Mouse (Mus musculus) embryonic facial prominence, embryonic 12.5 days (tissue): ENCODE data around the gene Ccnt2. TPM values are rescaled to one million over a fixed set of nuclear protein-coding genes. Genes with fewer than 3 reads are reported as not detected.

ENCODE experiments used
- ATAC-seq: fragments of 200-750 bp; cut with Nextera tagmentation; 2 replicates; pipeline ENCODE4 v1.8.0; 2017; ENCODE audit not compliant: insufficient number of reproducible peaks, insufficient read depth, low FRiP score, low TSS enrichment
- H3K27ac ChIP-seq: fragments of 300-500 bp; sonication (generic); 2 replicates; pipeline ENCODE4 v1.5.1; 2016; ENCODE audit warnings: mild to moderate bottlenecking
- H3K27me3 ChIP-seq: fragments of 300-500 bp; sonication (generic); 2 replicates; pipeline ENCODE4 v1.6.1; 2016; ENCODE audit warnings: mild to moderate bottlenecking, moderate library complexity
- H3K36me3 ChIP-seq: fragments of 300-500 bp; sonication (generic); 2 replicates; pipeline ENCODE4 v1.6.1; 2016; ENCODE audit warnings: mild to moderate bottlenecking
- H3K4me1 ChIP-seq: fragments of 300-500 bp; sonication (generic); 2 replicates; pipeline ENCODE4 v1.6.1; 2016
- H3K4me2 ChIP-seq: fragments of 300-500 bp; sonication (generic); replicated peaks from 2 replicates; pipeline ENCODE4 v1.6.1; 2016; ENCODE audit warnings: mild to moderate bottlenecking, moderate library complexity
- H3K4me3 ChIP-seq: fragments of 300-500 bp; sonication (generic); 2 replicates; pipeline ENCODE4 v1.5.1; 2016; ENCODE audit warnings: mild to moderate bottlenecking
- H3K9ac ChIP-seq: fragments of 300-500 bp; sonication (generic); 2 replicates; pipeline ENCODE4 v1.6.1; 2016; ENCODE audit warnings: mild to moderate bottlenecking, moderate library complexity
- H3K9me3 ChIP-seq: fragments of 300-500 bp; sonication (generic); 2 replicates; pipeline ENCODE4 v1.6.1; 2016; ENCODE audit warnings: mild to moderate bottlenecking, moderate library complexity
- WGBS: fragments of 180-500 bp; shearing (Covaris S2); methylation state at CpG from one replicate; pipeline ENCODE4 v1.1.7; 2016; 5-methylcytosine and 5-hydroxymethylcytosine counted together
- polyA plus RNA-seq: library from polyadenylated mRNA; unstranded; fragments of >200 nt; fragmentation: Nextera tagmentation; extraction: Ambion mirVana; gene quantifications from 2 replicates; pipeline ENCODE4 v1.2.1, GENCODE M21; 2016

Gene Ccnt2
- polyA plus RNA-seq, 1 experiment from 2014 or later, result 108 TPM

DNA sequence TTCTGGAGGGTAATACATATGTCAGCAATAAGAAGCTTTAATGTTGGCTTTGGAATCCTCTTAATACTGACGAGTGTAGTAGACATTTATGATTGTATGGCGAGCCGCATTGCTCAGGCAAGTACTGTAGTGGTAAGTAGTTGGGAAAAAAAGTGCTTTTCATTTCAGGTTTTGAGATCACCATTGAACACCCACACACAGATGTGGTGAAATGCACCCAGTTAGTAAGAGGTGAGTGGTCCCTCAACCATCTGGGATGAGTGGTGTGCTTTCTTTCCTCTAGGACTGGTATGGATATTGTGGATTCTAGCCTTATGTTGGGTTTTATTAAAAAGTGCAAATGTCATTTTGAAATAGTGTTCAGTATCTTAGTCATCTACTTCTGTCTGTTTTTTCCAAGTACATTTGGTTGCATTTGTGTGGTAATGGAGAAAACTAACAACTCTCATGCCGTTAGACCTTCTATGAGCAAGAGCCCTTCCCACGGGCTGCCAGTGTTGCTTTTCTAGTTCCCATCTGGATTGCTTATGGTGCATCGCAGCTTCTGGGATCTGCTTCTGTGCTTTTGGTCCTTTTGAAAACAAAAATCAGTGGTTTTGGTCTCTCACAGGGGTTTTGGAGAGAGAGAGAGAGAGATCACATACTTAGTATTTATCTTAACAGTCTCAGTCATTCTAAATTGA lies 21.3 kb downstream of the Ccnt2 start:
- H3K4me2 ChIP-seq, result no peak overlapping the region
- H3K27me3 ChIP-seq, result no peaks in the 10 kb centered on the region
- H3K9me3 ChIP-seq, result no peaks in the 10 kb centered on the region
- no peak overlapping the region for H3K4me3 ChIP-seq
- H3K27ac ChIP-seq, result no peak overlapping the region
- WGBS, result 90% methylated on average over 6 of the region's 6 CpGs
- H3K9ac ChIP-seq, result no peak overlapping the region
- ATAC-seq, result no peak
- H3K36me3 ChIP-seq, result peaks cover 22% of the 10 kb centered on the region
- H3K4me1 ChIP-seq, result no peaks in the 10 kb centered on the region

DNA sequence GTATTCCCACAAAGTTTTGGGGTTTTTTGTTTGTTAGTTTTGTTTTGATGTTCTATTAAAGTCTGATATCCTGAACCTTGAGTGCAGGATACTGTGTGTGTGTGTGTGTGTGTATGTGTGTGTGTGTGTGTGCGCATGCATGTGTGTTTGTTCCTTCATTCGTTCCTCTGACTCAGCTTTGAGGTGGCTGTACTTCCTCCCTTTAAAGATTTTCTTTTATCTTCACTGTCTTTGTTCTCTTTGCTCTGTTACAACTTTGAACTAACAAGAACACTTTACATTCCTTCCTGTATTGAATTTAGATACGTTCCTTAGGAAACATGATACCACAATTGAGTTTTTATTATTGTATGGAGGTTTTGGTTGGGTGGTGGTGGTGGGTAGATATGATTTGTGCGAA lies 22.4 kb downstream of the Ccnt2 start:
- Histone ChIP-seq H3K27ac (no peak overlapping the region), H3K4me2 (no peak overlapping the region), H3K36me3 (peaks cover 25% of the 10 kb centered on the region), H3K9ac (no peak overlapping the region), H3K9me3 (no peaks in the 10 kb centered on the region), H3K4me1 (no peaks in the 10 kb centered on the region), H3K4me3 (no peak overlapping the region), H3K27me3 (no peaks in the 10 kb centered on the region)
- ATAC-seq, result peak; percentile 22; the same call in 1 of the 2 replicates
- 69% methylated on average over 4 of the region's 4 CpGs for WGBS

DNA sequence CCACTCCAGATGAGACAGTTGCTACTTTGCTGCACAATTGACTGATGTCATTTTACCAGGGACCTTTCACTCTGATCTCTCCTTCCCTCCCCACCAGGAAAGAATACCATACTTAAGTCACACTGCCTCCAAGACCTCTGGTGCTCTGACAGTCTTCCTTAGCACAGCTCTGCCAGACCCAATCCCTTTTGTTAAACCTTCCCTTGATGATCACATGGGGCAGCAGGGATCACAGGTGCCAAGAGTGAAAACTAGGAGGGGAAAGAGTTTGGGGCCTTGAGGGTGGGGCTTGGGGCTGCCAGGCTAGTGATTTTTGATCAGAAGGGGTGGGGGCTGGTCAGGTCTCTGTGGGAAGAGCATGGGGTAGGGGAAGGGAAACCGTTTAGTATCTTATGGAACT lies 22.8 kb downstream of the Ccnt2 start:
- ATAC-seq, result no peak
- no peaks in the 10 kb centered on the region for H3K4me1 ChIP-seq
- no peak overlapping the region for H3K4me2 ChIP-seq
- no peaks in the 10 kb centered on the region for H3K27me3 ChIP-seq
- no peak overlapping the region for H3K4me3 ChIP-seq
- no peak overlapping the region for H3K9ac ChIP-seq
- 65% methylated on average over 1 of the region's 1 CpGs for WGBS
- H3K36me3 ChIP-seq, result peaks cover 28% of the 10 kb centered on the region
- H3K27ac ChIP-seq, result 0 out of 2 replicates have a peak overlapping the region, but pooled peaks have one; percentile 5
- no peaks in the 10 kb centered on the region for H3K9me3 ChIP-seq

DNA sequence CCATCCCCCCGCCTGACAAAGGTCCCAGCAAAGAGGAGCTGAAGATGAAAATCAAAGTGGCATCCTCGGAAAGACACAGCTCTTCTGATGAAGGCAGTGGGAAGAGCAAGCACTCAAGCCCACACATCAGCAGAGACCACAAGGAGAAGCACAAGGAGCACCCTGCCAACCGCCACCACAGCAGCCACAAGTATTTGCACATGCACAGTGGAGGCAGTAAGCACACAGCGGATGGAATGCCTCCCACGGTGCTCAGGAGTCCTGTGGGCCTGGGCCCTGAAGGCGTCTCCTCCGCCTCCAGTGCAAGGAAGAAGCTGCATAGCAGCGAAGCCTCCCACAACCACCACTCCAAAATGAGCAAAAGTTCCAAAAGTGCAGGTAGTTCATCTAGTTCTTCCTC lies 29.0 kb downstream of the Ccnt2 start:
- ATAC-seq, result no peak
- no peaks in the 10 kb centered on the region for H3K9me3 ChIP-seq
- H3K27me3 ChIP-seq, result no peaks in the 10 kb centered on the region
- 88% methylated on average over 8 of the region's 8 CpGs for WGBS
- no peak overlapping the region for H3K4me2 ChIP-seq
- H3K4me1 ChIP-seq, result no peaks in the 10 kb centered on the region
- H3K9ac ChIP-seq, result no peak overlapping the region
- peaks cover 44% of the 10 kb centered on the region for H3K36me3 ChIP-seq
- no peak overlapping the region for H3K4me3 ChIP-seq
- H3K27ac ChIP-seq, result no peak overlapping the region

DNA sequence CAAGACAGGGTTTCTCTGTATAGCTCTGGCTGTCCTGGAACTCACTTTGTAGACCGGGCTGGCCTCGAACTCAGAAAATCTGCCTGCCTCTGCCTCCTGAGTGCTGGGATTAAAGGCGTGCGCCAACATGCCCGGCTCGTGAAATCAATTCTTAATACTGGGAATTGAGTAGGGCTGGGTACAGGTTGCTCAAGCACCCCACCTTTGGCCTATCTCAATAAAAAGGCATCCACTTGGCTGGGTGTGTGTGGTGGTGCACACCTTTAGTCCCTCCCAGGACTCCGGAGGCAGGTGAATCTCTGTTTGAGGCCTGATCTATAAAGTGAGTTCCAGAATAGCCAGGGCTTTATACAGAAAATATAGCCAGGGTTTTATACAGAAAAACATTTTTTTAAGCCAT lies 34.7 kb downstream of the Ccnt2 start:
- Histone ChIP-seq H3K27ac (no peak overlapping the region), H3K9ac (no peak overlapping the region), H3K9me3 (no peaks in the 10 kb centered on the region), H3K4me2 (no peak overlapping the region), H3K4me3 (no peak overlapping the region), H3K27me3 (no peaks in the 10 kb centered on the region), H3K4me1 (no peaks in the 10 kb centered on the region), H3K36me3 (peaks cover 9% of the 10 kb centered on the region)
- ATAC-seq, result no peak
- 93% methylated on average over 7 of the region's 7 CpGs for WGBS

DNA sequence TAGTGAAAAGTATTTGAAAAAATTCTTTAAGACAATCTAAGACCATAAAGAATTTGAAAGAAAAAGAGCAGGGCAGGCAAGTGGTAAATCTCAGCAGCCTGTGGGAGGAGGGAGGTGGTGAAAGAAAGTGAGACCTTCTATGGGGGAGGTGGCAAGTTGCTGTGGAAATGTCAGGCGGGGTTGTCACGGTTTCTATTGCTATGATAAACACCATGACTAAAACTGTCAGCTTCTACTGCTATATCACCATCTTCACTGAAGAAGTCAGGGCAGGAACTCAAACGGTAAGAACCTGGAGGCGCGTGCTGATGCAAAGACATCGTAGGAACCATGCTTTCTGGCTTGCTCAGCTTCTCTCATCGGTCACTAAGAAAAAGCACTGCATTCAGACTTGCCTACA lies 39.0 kb downstream of the Ccnt2 start:
- H3K27ac ChIP-seq, result no peak overlapping the region
- WGBS, result 78% methylated on average over 7 of the region's 7 CpGs
- no peak for ATAC-seq

DNA sequence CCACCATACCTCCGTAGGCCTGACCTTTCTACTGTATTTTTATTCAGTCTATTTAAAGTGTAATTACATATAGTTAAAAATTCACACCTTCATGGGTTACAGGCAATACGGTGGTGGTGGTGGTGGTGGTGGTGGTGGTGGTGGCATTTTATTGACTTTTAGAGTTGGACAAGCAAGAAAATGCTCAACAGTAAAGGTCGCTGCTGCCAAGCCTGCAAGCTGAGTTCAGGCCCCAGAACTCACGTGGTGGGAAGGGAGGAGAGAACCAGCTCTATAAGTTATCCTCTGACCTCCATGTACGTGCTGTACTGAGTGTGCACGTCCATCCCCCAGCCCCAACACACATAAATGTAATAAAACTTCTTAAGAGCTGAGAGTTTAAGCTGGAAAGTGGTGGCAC lies 42.4 kb downstream of the Ccnt2 start:
- H3K4me3 ChIP-seq, result no peak overlapping the region
- WGBS, result 89% methylated on average over 6 of the region's 6 CpGs

More for the DNA sequence above, 39.0 kb downstream of the Ccnt2 start:
- H3K36me3 ChIP-seq, result no peaks in the 10 kb centered on the region
- no peak overlapping the region for H3K4me2 ChIP-seq
- H3K4me1 ChIP-seq, result no peaks in the 10 kb centered on the region
- H3K4me3 ChIP-seq, result no peak overlapping the region
- H3K9ac ChIP-seq, result no peak overlapping the region
- H3K9me3 ChIP-seq, result no peaks in the 10 kb centered on the region
- H3K27me3 ChIP-seq, result no peaks in the 10 kb centered on the region

DNA sequence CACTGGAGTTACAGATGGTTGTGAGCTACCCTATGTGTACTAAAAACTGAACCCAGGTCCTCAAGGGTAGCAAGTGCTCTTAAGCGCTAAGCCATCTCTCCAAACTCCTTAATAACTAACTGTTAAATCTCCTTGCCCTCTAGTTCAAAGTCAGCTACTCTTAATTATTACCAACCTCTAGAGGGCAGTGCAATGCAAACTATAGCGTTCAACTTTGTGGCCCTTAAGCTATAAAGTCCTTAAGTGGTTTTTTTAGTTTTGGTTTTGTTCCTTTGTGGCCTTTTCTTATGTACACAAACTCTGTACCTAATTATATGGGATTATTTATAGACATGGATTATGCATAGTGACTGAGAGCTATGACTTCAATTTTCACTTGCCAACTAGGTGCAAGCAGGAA lies 53.4 kb downstream of the Ccnt2 start:
- Histone ChIP-seq H3K4me3 (no peak overlapping the region), H3K9ac (no peak overlapping the region), H3K27ac (no peak overlapping the region), H3K36me3 (no peaks in the 10 kb centered on the region), H3K9me3 (no peaks in the 10 kb centered on the region), H3K4me1 (no peaks in the 10 kb centered on the region), H3K27me3 (no peaks in the 10 kb centered on the region), H3K4me2 (no peak overlapping the region)
- 28% methylated on average over 2 of the region's 2 CpGs for WGBS
- no peak for ATAC-seq

More for the DNA sequence above, 42.4 kb downstream of the Ccnt2 start:
- no peaks in the 10 kb centered on the region for H3K4me1 ChIP-seq
- H3K27ac ChIP-seq, result no peak overlapping the region
- no peak for ATAC-seq
- no peak overlapping the region for H3K9ac ChIP-seq
- no peak overlapping the region for H3K4me2 ChIP-seq
- H3K9me3 ChIP-seq, result no peaks in the 10 kb centered on the region
- no peaks in the 10 kb centered on the region for H3K27me3 ChIP-seq
- H3K36me3 ChIP-seq, result no peaks in the 10 kb centered on the region

DNA sequence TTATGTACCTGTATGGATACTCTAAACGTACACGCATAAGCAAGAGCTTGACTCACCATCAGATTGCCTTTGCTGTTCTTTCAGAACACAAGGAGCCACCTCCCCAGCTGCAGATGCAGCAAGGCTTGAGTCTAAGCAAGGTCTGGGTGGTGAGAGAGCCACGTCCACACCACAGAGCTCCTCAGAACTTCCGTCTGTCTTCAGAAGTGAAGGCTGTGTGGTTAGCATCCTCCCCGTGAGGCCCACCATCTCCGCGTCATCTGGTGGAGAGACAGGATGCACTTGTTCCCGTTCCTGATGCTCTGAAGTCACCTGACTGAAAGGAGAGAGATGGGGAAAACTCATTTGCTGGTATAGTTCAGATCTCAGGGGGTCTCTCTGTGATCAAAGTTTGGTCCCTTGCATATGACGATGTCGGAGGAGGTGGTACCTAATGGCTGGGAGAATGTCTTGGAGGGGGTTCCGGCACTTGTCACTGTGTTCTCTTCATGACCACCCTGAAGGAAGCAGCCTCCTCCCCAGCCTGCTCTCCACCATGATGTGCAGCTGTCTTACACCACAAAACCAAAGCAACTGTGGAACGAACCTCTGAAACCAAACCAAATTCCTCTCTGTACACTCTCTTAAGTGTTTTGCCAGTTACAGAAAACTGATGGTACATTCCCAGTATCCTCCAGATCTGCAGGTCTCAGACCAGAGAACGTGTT lies 56.4 kb downstream of the Ccnt2 start:
- H3K27ac ChIP-seq, result no peak overlapping the region

DNA sequence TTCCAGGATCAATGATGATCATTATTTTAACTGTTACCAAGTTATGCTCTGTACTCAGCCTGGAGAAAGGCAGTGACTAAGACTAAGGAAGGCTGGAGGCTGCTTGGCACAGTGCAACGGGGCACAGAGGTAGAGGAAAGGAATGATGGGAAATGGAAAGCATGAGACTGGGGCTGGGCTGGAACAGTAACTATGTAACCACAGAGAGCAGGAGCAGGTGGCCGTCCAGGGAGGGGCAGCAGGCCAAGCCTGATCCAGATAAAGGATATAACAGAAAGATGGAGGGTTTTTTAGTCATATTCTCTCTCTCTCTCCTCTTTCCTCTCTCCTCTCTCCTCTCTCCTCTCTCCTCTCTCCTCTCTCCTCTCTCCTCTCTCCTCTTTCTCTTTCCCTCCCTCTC lies 59.8 kb downstream of the Ccnt2 start:
- Histone ChIP-seq H3K27ac (no peak overlapping the region), H3K4me3 (no peak overlapping the region), H3K36me3 (no peaks in the 10 kb centered on the region), H3K4me2 (no peak overlapping the region), H3K9me3 (no peaks in the 10 kb centered on the region), H3K9ac (no peak overlapping the region), H3K27me3 (no peaks in the 10 kb centered on the region), H3K4me1 (no peaks in the 10 kb centered on the region)
- WGBS, result 54% methylated on average over 2 of the region's 2 CpGs
- ATAC-seq, result no peak

More for the DNA sequence above, 56.4 kb downstream of the Ccnt2 start:
- H3K27me3 ChIP-seq, result no peaks in the 10 kb centered on the region
- 85% methylated on average over 13 of the region's 13 CpGs for WGBS
- H3K36me3 ChIP-seq, result no peaks in the 10 kb centered on the region
- no peaks in the 10 kb centered on the region for H3K9me3 ChIP-seq
- no peaks in the 10 kb centered on the region for H3K4me1 ChIP-seq
- H3K4me3 ChIP-seq, result no peak overlapping the region
- H3K9ac ChIP-seq, result no peak overlapping the region
- H3K4me2 ChIP-seq, result no peak overlapping the region
- ATAC-seq, result no peak

DNA sequence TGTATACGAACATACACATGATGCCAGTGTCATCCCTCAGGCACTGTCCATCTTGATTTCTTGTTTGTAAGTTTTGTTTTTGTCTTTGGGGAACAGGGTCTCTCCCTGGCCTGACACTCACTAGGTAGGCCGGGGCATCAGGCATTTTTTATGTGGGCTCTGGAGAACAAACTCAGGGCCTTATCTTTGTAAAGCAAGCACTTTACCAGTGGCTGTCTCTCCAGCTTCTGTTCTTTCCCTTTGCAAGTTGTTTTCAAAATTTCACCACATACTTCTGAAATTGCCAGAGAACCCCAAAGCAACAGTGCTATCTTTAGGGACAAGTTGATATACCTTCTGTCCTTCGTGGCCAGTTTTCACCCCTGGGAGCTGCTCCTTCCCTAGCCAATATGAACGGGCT lies 60.2 kb downstream of the Ccnt2 start:
- Histone ChIP-seq H3K4me3 (no peak overlapping the region), H3K9ac (no peak overlapping the region), H3K27ac (no peak overlapping the region), H3K36me3 (no peaks in the 10 kb centered on the region), H3K27me3 (no peaks in the 10 kb centered on the region), H3K9me3 (no peaks in the 10 kb centered on the region), H3K4me1 (no peaks in the 10 kb centered on the region), H3K4me2 (no peak overlapping the region)
- ATAC-seq, result no peak
- 76% methylated on average over 4 of the region's 4 CpGs for WGBS

DNA sequence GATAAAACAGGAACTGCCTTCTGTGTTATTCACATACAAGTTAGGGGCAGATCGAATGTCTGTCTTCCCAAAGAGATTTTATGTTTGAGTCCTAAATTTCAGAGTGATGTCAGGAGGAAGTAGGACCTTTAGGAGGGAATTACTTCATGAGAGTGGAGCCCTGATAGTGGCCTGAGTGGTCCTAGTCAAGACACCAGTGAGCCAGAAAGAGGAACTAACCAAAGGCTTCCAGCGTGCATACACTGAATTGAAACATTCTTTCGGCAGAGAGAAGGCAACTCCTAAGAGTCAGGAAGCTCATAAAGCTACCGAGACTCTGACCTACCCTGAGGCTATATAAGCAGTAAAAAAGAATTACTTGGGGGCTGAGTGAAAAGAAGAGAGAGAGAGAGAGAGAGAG lies 62.7 kb downstream of the Ccnt2 start:
- Histone ChIP-seq H3K9me3 (no peaks in the 10 kb centered on the region), H3K4me3 (no peak overlapping the region), H3K36me3 (no peaks in the 10 kb centered on the region), H3K4me1 (no peaks in the 10 kb centered on the region), H3K27me3 (no peaks in the 10 kb centered on the region), H3K4me2 (no peak overlapping the region), H3K9ac (no peak overlapping the region), H3K27ac (no peak overlapping the region)
- ATAC-seq, result no peak
- WGBS, result 55% methylated on average over 4 of the region's 4 CpGs
